Mouse (Mus musculus) embryonic fibroblast, embryonic 13.5 days (primary cell): ENCODE measurements around the gene Acbd7. TPM values are rescaled to one million over a fixed set of nuclear protein-coding genes. Genes with fewer than 3 reads are reported as not detected.

Source experiments
- H3K27ac ChIP-seq: 2 replicates; pipeline ENCODE4 v1.5.1; 2012; ENCODE audit warnings: low read length, control low read depth, inconsistent platforms; ENCODE audit not compliant: insufficient read depth
- H3K4me1 ChIP-seq: 2 replicates; pipeline ENCODE4 v1.6.1; 2011; ENCODE audit warnings: low read length; ENCODE audit not compliant: control insufficient read depth, insufficient read depth
- H3K4me3 ChIP-seq: 2 replicates; pipeline ENCODE4 v1.5.1; 2011; ENCODE audit warnings: mild to moderate bottlenecking, control low read depth, low read length; ENCODE audit not compliant: insufficient read depth
- CTCF ChIP-seq: IDR thresholded peaks from 2 replicates; pipeline ENCODE4 v1.5.1; 2011; ENCODE audit warnings: mild to moderate bottlenecking, control low read depth, low read length, moderate library complexity, borderline replicate concordance; ENCODE audit not compliant: insufficient read depth
- POLR2A ChIP-seq: IDR thresholded peaks from 2 replicates; pipeline ENCODE4 v1.6.1; 2011; ENCODE audit warnings: low read depth, mild to moderate bottlenecking, control low read depth, low read length, moderate library complexity
- polyA plus RNA-seq: library from polyadenylated mRNA; stranded (reverse); fragments of >200 nt; gene quantifications from 2 replicates; pipeline ENCODE4 v1.2.4, GENCODE M21; 2011; ENCODE audit warnings: low read depth; ENCODE audit not compliant: missing spikeins, insufficient read length

The Acbd7 gene
- polyA plus RNA-seq, 1 experiment = not detected

DNA sequence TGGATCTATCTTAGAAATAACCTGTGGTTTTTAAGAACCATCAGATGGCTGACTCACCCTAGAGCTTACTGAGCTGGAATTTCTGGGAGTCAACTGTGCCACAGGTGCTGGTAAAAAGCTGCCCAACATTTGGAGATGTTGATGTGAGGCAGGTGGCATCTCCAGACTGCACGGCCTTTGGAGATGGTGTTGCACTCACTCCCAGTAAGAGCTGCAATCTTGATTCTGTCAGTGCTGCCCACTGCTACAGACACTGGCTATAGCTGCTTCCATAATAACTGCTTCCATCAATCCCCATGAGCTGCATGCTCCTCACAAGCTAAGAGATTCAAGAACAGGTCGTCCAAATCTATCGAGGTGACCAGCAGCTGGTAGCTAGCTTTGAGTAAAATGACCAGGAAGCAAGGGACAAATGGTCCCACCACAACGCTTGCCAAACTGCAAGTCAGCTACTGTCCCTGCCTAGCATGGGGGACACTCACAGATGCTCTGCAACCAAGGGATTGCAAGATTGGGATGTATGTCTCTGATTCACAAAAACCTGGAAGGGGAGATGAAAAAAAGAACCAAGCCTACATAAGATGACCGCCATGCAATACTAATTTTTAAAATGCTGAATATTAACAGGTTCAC lies 4.8 kb upstream of the Acbd7 start:
- Histone ChIP-seq H3K4me1 (peaks cover 5% of the 10 kb centered on the region), H3K27ac (no peak overlapping the region; the same call in 1 of the 2 replicates), H3K4me3 (peak overlapping the region; percentile 71)
- TF ChIP-seq CTCF (no peak), POLR2A (no peak)

GRCm38 (mm10) chr2:3332056-3332455 lies 3.9 kb upstream of the Acbd7 start:
- Histone ChIP-seq H3K27ac (peak overlapping the region; percentile 60), H3K4me3 (peak overlapping the region; percentile 71), H3K4me1 (peaks cover 5% of the 10 kb centered on the region)
- no peak for TF ChIP-seq CTCF
- no peak for TF ChIP-seq POLR2A

- Histone ChIP-seq H3K4me1 (peaks cover 5% of the 10 kb centered on the region), H3K27ac (peak within 1 kb of the TSS; percentile 60), H3K4me3 (peak within 1 kb of the TSS; percentile 71)
- TF ChIP-seq POLR2A (peak; percentile 82), CTCF (no peak)
Observed at GRCm38 (mm10) chr2:3332484-3333242, 3.3 kb upstream of the Acbd7 start, which contains the start of gene Rpp38. Rpp38 (minus strand) TSS chr2:3332643.

DNA sequence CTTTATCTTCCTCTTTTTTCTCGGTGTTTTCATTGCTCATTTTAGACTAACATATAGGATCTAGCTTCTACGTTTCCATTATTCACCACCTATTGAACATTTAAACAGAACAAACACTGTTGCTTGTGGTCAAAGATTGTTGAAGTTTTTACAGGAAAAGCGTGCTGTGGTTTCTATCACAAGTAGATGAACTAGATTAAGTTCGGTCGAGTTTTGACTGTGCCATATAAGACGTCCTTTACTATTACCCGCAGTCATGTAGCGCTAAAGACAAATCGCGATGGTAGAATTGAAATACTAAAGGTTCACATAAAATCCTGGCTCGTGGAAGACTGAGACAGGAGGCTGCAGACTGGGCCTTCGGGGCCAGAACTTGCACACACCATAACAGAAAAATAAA lies 2.2 kb upstream of the Acbd7 start:
- peaks cover 5% of the 10 kb centered on the region for H3K4me1 ChIP-seq
- H3K27ac ChIP-seq = no peak overlapping the region
- no peak for TF ChIP-seq POLR2A
- TF ChIP-seq CTCF = no peak
- H3K4me3 ChIP-seq = no peak overlapping the region

GRCm38 (mm10) chr2:3348422-3348821 lies 12.5 kb downstream of the Acbd7 start:
- no peak overlapping the region for H3K4me3 ChIP-seq
- no peak overlapping the region for H3K27ac ChIP-seq
- TF ChIP-seq CTCF (no peak), POLR2A (no peak)
- no peaks in the 10 kb centered on the region for H3K4me1 ChIP-seq

DNA sequence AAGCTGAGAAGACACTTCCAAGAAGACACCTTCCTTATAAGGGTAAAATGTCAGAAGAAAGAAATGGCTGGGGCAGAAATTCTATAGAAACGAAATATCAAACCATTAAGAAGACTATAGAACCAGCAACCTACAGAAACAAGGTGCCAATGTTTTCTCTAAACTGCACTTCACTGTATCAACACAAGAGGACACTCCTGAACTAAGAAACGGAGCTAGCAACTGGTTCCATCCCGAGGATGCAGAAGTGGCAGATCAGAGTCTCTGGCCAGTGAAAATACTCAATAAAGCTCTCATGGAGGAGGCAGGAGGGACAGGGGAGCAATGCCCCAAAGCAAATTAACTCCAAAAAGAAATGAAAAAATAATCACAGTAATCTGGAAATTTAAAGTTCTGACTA lies 13.0 kb downstream of the Acbd7 start:
- Histone ChIP-seq H3K27ac (no peak overlapping the region), H3K4me1 (no peaks in the 10 kb centered on the region), H3K4me3 (no peak overlapping the region)
- TF ChIP-seq POLR2A (no peak), CTCF (no peak)

- Histone ChIP-seq H3K27ac (no peak overlapping the region), H3K4me1 (no peaks in the 10 kb centered on the region), H3K4me3 (no peak overlapping the region)
- TF ChIP-seq POLR2A (no peak), CTCF (no peak)
Observed at GRCm38 (mm10) chr2:3353160-3353559, 17.2 kb downstream of the Acbd7 start.

DNA sequence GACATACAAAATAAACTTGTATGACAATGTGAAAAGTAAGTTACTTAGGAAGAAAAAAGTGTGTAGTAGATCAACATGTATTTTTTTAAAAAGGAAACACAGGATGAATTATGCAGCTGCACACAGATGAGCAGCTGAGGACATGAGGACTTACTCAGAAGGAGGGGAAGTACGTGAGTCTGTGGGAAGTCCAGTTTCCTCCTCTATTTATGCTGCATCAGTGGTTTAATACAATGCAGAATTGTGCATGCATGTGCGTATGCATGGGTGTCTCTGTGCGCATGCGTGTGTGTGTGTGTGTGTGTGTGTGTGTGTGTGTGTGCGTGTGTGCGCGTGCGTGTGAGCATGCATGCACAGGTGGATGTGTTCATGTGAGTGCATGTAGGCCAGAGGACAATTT lies 19.8 kb downstream of the Acbd7 start:
- H3K4me3 ChIP-seq = no peak overlapping the region
- no peak overlapping the region for H3K27ac ChIP-seq
- no peaks in the 10 kb centered on the region for H3K4me1 ChIP-seq
- TF ChIP-seq POLR2A (no peak), CTCF (no peak)

GRCm38 (mm10) chr2:3356311-3356710 lies 20.3 kb downstream of the Acbd7 start:
- TF ChIP-seq POLR2A (no peak), CTCF (no peak)
- Histone ChIP-seq H3K4me1 (no peaks in the 10 kb centered on the region), H3K27ac (no peak overlapping the region), H3K4me3 (no peak overlapping the region)

DNA sequence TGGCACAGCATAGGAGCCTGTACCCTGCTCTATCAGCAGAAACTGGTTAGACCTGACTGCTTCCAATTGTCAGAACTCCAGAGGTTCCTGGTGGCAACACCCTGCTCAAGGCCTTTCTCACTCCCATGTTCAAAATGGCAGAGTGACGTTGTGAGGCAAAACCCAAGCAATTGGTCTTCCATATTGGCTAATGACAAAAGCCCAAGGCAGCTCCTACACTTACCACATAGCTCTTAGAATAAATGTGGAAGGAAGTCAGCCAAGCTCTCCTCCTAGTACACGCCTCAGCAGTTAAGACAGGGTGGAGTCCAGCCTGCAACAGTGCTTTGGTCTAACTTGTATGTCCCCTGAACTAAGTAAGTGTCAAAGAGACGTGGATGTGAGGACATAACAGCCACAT lies 21.9 kb downstream of the Acbd7 start:
- Histone ChIP-seq H3K27ac (no peak overlapping the region), H3K4me3 (no peak overlapping the region), H3K4me1 (no peaks in the 10 kb centered on the region)
- TF ChIP-seq POLR2A = no peak
- TF ChIP-seq CTCF = no peak
